Mouse (Mus musculus) neural tube, embryonic 15.5 days (tissue): ENCODE data around the gene Spdl1. TPM values are rescaled to one million over a fixed set of nuclear protein-coding genes. Genes with fewer than 3 reads are reported as not detected.
"Not testable (repeated sequence)": the region's sequence is repeated elsewhere in the genome, so short reads cannot be mapped to it uniquely, and the experiment has no call there.

Experiments
- ATAC-seq: fragments of 200-750 bp; cut with Nextera tagmentation; 2 replicates; pipeline ENCODE4 v1.8.0; 2017; ENCODE audit warnings: mild to moderate bottlenecking, moderate TSS enrichment, moderate library complexity; ENCODE audit not compliant: low FRiP score
- H3K27ac ChIP-seq: fragments of 300-500 bp; sonication (generic); replicated peaks from 2 replicates; pipeline ENCODE4 v1.5.1; 2015; ENCODE audit warnings: mild to moderate bottlenecking, inconsistent platforms
- H3K27me3 ChIP-seq: fragments of 300-500 bp; sonication (generic); replicated peaks from 2 replicates; pipeline ENCODE4 v1.6.1; 2015; ENCODE audit warnings: inconsistent platforms
- H3K36me3 ChIP-seq: fragments of 300-500 bp; sonication (generic); 2 replicates; pipeline ENCODE4 v1.6.1; 2015; ENCODE audit warnings: inconsistent platforms
- H3K4me1 ChIP-seq: fragments of 300-500 bp; sonication (generic); 2 replicates; pipeline ENCODE4 v1.6.1; 2015; ENCODE audit warnings: inconsistent platforms
- H3K4me2 ChIP-seq: fragments of 300-500 bp; sonication (generic); 2 replicates; pipeline ENCODE4 v1.6.1; 2015; ENCODE audit warnings: inconsistent platforms, mild to moderate bottlenecking, moderate library complexity
- H3K4me3 ChIP-seq: fragments of 300-500 bp; sonication (generic); replicated peaks from 2 replicates; pipeline ENCODE4 v1.5.1; 2015; ENCODE audit warnings: mild to moderate bottlenecking, inconsistent platforms
- H3K9ac ChIP-seq: fragments of 300-500 bp; sonication (generic); replicated peaks from 2 replicates; pipeline ENCODE4 v1.6.1; 2015; ENCODE audit warnings: mild to moderate bottlenecking, inconsistent platforms
- H3K9me3 ChIP-seq: fragments of 300-500 bp; sonication (generic); replicated peaks from 2 replicates; pipeline ENCODE4 v1.6.1; 2016; ENCODE audit warnings: inconsistent platforms
- WGBS: fragments of 180-500 bp; shearing (Covaris S2); methylation state at CpG from one replicate; pipeline ENCODE4 v1.1.7; 2015; ENCODE audit warnings: mixed read lengths; 5-methylcytosine and 5-hydroxymethylcytosine counted together
- polyA plus RNA-seq: library from polyadenylated mRNA; unstranded; fragments of >200 nt; fragmentation: Nextera tagmentation; extraction: Ambion mirVana; gene quantifications from 2 replicates; pipeline ENCODE4 v1.2.1, GENCODE M21; 2015

Gene Spdl1
- polyA plus RNA-seq, 1 experiment from 2014 or later: 2.3 TPM

- no peak for ATAC-seq
- no peak overlapping the region for H3K4me2 ChIP-seq
- 73% methylated on average over 22 of the region's 22 CpGs for WGBS
- H3K4me3 ChIP-seq: no peak overlapping the region
- H3K27me3 ChIP-seq: peaks cover 4% of the 10 kb centered on the region; the same call in 1 of the 2 replicates
- no peaks in the 10 kb centered on the region for H3K36me3 ChIP-seq
- H3K4me1 ChIP-seq: no peaks in the 10 kb centered on the region
- H3K9ac ChIP-seq: no peak overlapping the region
- H3K9me3 ChIP-seq: no peaks in the 10 kb centered on the region
- no peak overlapping the region for H3K27ac ChIP-seq
Observed at GRCm38 (mm10) chr11:34845567-34846267, 12.3 kb upstream of the Spdl1 start.

- no peak for ATAC-seq
- 42% methylated on average over 5 of the region's 5 CpGs for WGBS
- no peak overlapping the region for H3K4me3 ChIP-seq
- peaks cover 4% of the 10 kb centered on the region; the same call in 1 of the 2 replicates for H3K27me3 ChIP-seq
- no peak overlapping the region for H3K4me2 ChIP-seq
- H3K9me3 ChIP-seq: no peaks in the 10 kb centered on the region
- no peaks in the 10 kb centered on the region for H3K36me3 ChIP-seq
- H3K9ac ChIP-seq: no peak overlapping the region
- no peaks in the 10 kb centered on the region for H3K4me1 ChIP-seq
- no peak overlapping the region for H3K27ac ChIP-seq
Observed at GRCm38 (mm10) chr11:34843517-34843916, 10.1 kb upstream of the Spdl1 start.

- H3K27me3 ChIP-seq: peaks cover 4% of the 10 kb centered on the region; the same call in 1 of the 2 replicates
- ATAC-seq: no peak
- no peak overlapping the region for H3K4me2 ChIP-seq
- no peaks in the 10 kb centered on the region for H3K9me3 ChIP-seq
- no peaks in the 10 kb centered on the region for H3K36me3 ChIP-seq
- no peaks in the 10 kb centered on the region for H3K4me1 ChIP-seq
- H3K4me3 ChIP-seq: no peak overlapping the region
- WGBS: 44% methylated on average over 5 of the region's 5 CpGs
- no peak overlapping the region for H3K9ac ChIP-seq
- no peak overlapping the region for H3K27ac ChIP-seq
Observed at GRCm38 (mm10) chr11:34840283-34840682, 6.8 kb upstream of the Spdl1 start.

- 63% methylated on average over 4 of the region's 4 CpGs for WGBS
- Histone ChIP-seq H3K9ac (no peak overlapping the region), H3K27me3 (peaks cover 1% of the 10 kb centered on the region; the same call in 1 of the 2 replicates), H3K9me3 (no peaks in the 10 kb centered on the region), H3K36me3 (no peaks in the 10 kb centered on the region), H3K4me1 (peaks cover 5% of the 10 kb centered on the region), H3K4me3 (no peak overlapping the region), H3K4me2 (no peak overlapping the region), H3K27ac (no peak overlapping the region)
- ATAC-seq: no peak
Observed at GRCm38 (mm10) chr11:34839051-34839450, 5.6 kb upstream of the Spdl1 start.

- H3K9ac ChIP-seq: no peak overlapping the region
- no peak overlapping the region for H3K4me3 ChIP-seq
- WGBS: 50% methylated on average over 2 of the region's 2 CpGs
- no peak overlapping the region for H3K27ac ChIP-seq
- no peaks in the 10 kb centered on the region for H3K27me3 ChIP-seq
- H3K9me3 ChIP-seq: no peaks in the 10 kb centered on the region
- H3K36me3 ChIP-seq: no peaks in the 10 kb centered on the region
- H3K4me2 ChIP-seq: no peak overlapping the region
- peaks cover 18% of the 10 kb centered on the region for H3K4me1 ChIP-seq
- ATAC-seq: no peak
Observed at GRCm38 (mm10) chr11:34836272-34836671, 2.8 kb upstream of the Spdl1 start.

GRCm38 (mm10) chr11:34832678-34833077, 763 bp downstream of the Spdl1 start:
- Histone ChIP-seq H3K27ac (no peak overlapping the region), H3K27me3 (no peaks in the 10 kb centered on the region), H3K4me2 (peak overlapping the region; percentile 79), H3K4me3 (peak overlapping the region; percentile 72), H3K4me1 (peaks cover 18% of the 10 kb centered on the region), H3K36me3 (no peaks in the 10 kb centered on the region), H3K9ac (peak overlapping the region; percentile 74), H3K9me3 (no peaks in the 10 kb centered on the region)
- ATAC-seq: 0 out of 2 replicates have a peak, but pooled peaks have one; percentile 11
- WGBS: 17% methylated on average over 4 of the region's 5 CpGs

- WGBS: 92% methylated on average over 3 of the region's 3 CpGs
- Histone ChIP-seq H3K9me3 (no peaks in the 10 kb centered on the region), H3K27ac (no peak overlapping the region), H3K36me3 (no peaks in the 10 kb centered on the region), H3K9ac (no peak overlapping the region), H3K27me3 (no peaks in the 10 kb centered on the region), H3K4me1 (peaks cover 5% of the 10 kb centered on the region), H3K4me2 (no peak overlapping the region), H3K4me3 (no peak overlapping the region)
- no peak for ATAC-seq
Observed at GRCm38 (mm10) chr11:34827803-34828202, 5.6 kb downstream of the Spdl1 start.

- 97% methylated on average over 2 of the region's 2 CpGs for WGBS
- no peak overlapping the region for H3K9ac ChIP-seq
- H3K4me2 ChIP-seq: no peak overlapping the region
- H3K9me3 ChIP-seq: no peaks in the 10 kb centered on the region
- no peak overlapping the region for H3K4me3 ChIP-seq
- H3K27ac ChIP-seq: no peak overlapping the region
- H3K27me3 ChIP-seq: no peaks in the 10 kb centered on the region
- no peaks in the 10 kb centered on the region for H3K36me3 ChIP-seq
- no peaks in the 10 kb centered on the region for H3K4me1 ChIP-seq
- ATAC-seq: no peak
Observed at GRCm38 (mm10) chr11:34826940-34827339, 6.5 kb downstream of the Spdl1 start.

- no peak overlapping the region for H3K9ac ChIP-seq
- 97% methylated on average over 4 of the region's 4 CpGs for WGBS
- no peaks in the 10 kb centered on the region for H3K9me3 ChIP-seq
- H3K4me2 ChIP-seq: no peak overlapping the region
- no peak overlapping the region for H3K4me3 ChIP-seq
- ATAC-seq: no peak
- no peaks in the 10 kb centered on the region for H3K36me3 ChIP-seq
- H3K27me3 ChIP-seq: no peaks in the 10 kb centered on the region
- no peaks in the 10 kb centered on the region for H3K4me1 ChIP-seq
- H3K27ac ChIP-seq: no peak overlapping the region
Observed at GRCm38 (mm10) chr11:34824791-34825190, 8.7 kb downstream of the Spdl1 start.

- H3K9me3 ChIP-seq: no peaks in the 10 kb centered on the region
- H3K4me3 ChIP-seq: no peak overlapping the region
- WGBS: 6% methylated on average over 2 of the region's 2 CpGs
- H3K9ac ChIP-seq: no peak overlapping the region
- no peak for ATAC-seq
- no peak overlapping the region for H3K4me2 ChIP-seq
- no peaks in the 10 kb centered on the region for H3K27me3 ChIP-seq
- no peaks in the 10 kb centered on the region for H3K36me3 ChIP-seq
- no peak overlapping the region for H3K27ac ChIP-seq
- peaks cover 2% of the 10 kb centered on the region; the same call in 1 of the 2 replicates for H3K4me1 ChIP-seq
Observed at GRCm38 (mm10) chr11:34814767-34815166, 18.7 kb downstream of the Spdl1 start.

GRCm38 (mm10) chr11:34814319-34814718, 19.1 kb downstream of the Spdl1 start:
- Histone ChIP-seq H3K4me1 (peaks cover 2% of the 10 kb centered on the region; the same call in 1 of the 2 replicates), H3K9me3 (no peaks in the 10 kb centered on the region), H3K9ac (no peak overlapping the region), H3K4me3 (no peak overlapping the region), H3K36me3 (no peaks in the 10 kb centered on the region), H3K27ac (no peak overlapping the region), H3K4me2 (no peak overlapping the region), H3K27me3 (no peaks in the 10 kb centered on the region)
- ATAC-seq: no peak; the same call in 1 of the 2 replicates
- 86% methylated on average over 6 of the region's 6 CpGs for WGBS

GRCm38 (mm10) chr11:34805026-34805425, 28.4 kb downstream of the Spdl1 start:
- H3K4me2 ChIP-seq, H3K27ac ChIP-seq, H3K9me3 ChIP-seq, H3K4me1 ChIP-seq, H3K9ac ChIP-seq, ATAC-seq, H3K36me3 ChIP-seq, H3K4me3 ChIP-seq, H3K27me3 ChIP-seq: not testable (repeated sequence)
- WGBS: 83% methylated on average over 4 of the region's 4 CpGs
